ENCODE assay signal across 8 mouse cellular contexts in genomic region chr14:108913714-108914263, GRCm38 (mm10). TPM values are rescaled to one million over a fixed set of nuclear protein-coding genes. Genes with fewer than 3 reads are reported as not detected.
DNase-seq lines count a peak whose midpoint lies in the region; ATAC-seq lines count a peak whose summit lies in the region.

TSS of gene Slitrk1 (minus strand) at chr14:108914158.

- peaks cover 43% of the 10 kb centered on the region for H3K27me3 ChIP-seq in kidney, embryonic 15.5 days
- peaks cover 53% of the 10 kb centered on the region for H3K27me3 ChIP-seq in limb, embryonic 13.5 days
- no peaks in the 10 kb centered on the region for H3K27me3 ChIP-seq in neural tube, embryonic 15.5 days (replicated peaks)

- H3K9ac ChIP-seq in kidney, embryonic 15.5 days, result no peak within 1 kb of the TSS
- no peak within 1 kb of the TSS for H3K9ac ChIP-seq in limb, embryonic 13.5 days
- H3K9ac ChIP-seq in neural tube, embryonic 15.5 days (replicated peaks), result peak within 1 kb of the TSS; percentile 89

- H3K36me3 ChIP-seq in kidney, embryonic 15.5 days, result no peaks in the 10 kb centered on the region
- H3K36me3 ChIP-seq in limb, embryonic 13.5 days, result no peaks in the 10 kb centered on the region
- H3K36me3 ChIP-seq in neural tube, embryonic 15.5 days, result no peaks in the 10 kb centered on the region

- under 1% methylated on average over 25 of the region's 25 CpGs for WGBS in kidney, embryonic 15.5 days
- under 1% methylated on average over 25 of the region's 25 CpGs for whole genome bisulfite sequencing in limb, embryonic 13.5 days
- WGBS in neural tube, embryonic 15.5 days, result under 1% methylated on average over 25 of the region's 25 CpGs

- peak within 1 kb of the TSS; percentile 73 for H3K4me2 ChIP-seq in kidney, embryonic 15.5 days
- peak within 1 kb of the TSS; percentile 65 for H3K4me2 ChIP-seq in limb, embryonic 13.5 days (replicated peaks)
- H3K4me2 ChIP-seq in neural tube, embryonic 15.5 days, result peak within 1 kb of the TSS; percentile 82

- H3K27ac ChIP-seq in kidney, embryonic 15.5 days, result no peak within 1 kb of the TSS
- no peak within 1 kb of the TSS for H3K27ac ChIP-seq in limb, embryonic 13.5 days
- peak within 1 kb of the TSS; percentile 97 for H3K27ac ChIP-seq in neural tube, embryonic 15.5 days (replicated peaks)

- ATAC-seq in common myeloid progenitor, adult 5-6 weeks (replicated peaks; ENCODE audit: low read depth, poor library complexity, severe bottlenecking), result peak; percentile 54; the same call in 1 of the 2 replicates
- peak; percentile 63 for ATAC-seq in kidney, embryonic 15.5 days (replicated peaks; ENCODE audit: low FRiP score)
- ATAC-seq in limb, embryonic 13.5 days (ENCODE audit: low FRiP score, low read depth), result peak; percentile 52
- ATAC-seq in neural tube, embryonic 15.5 days (ENCODE audit: low FRiP score), result peak; percentile 89
- no peak for ATAC-seq in monocyte, adult 5-6 weeks (replicated peaks; ENCODE audit: insufficient number of reproducible peaks, low FRiP score, low TSS enrichment, poor library complexity, severe bottlenecking)

- peak within 1 kb of the TSS; percentile 45 for H3K4me3 ChIP-seq in kidney, embryonic 15.5 days (replicated peaks)
- peak within 1 kb of the TSS; percentile 43 for H3K4me3 ChIP-seq in limb, embryonic 13.5 days
- peak within 1 kb of the TSS; percentile 69 for H3K4me3 ChIP-seq in neural tube, embryonic 15.5 days (replicated peaks)

- peaks cover 42% of the 10 kb centered on the region for H3K4me1 ChIP-seq in kidney, embryonic 15.5 days
- peaks cover 32% of the 10 kb centered on the region for H3K4me1 ChIP-seq in limb, embryonic 13.5 days
- peaks cover 20% of the 10 kb centered on the region for H3K4me1 ChIP-seq in neural tube, embryonic 15.5 days

- peak; percentile 54 for DNase-seq in gastrocnemius, postnatal 10 days
- no peak for DNase-seq in gastrocnemius, postnatal 25 days
- DNase-seq in frontal cortex, postnatal 36 days (ENCODE audit: low spot score in 2 of 2), result peak; percentile 60 to 66

- no peaks in the 10 kb centered on the region for H3K9me3 ChIP-seq in kidney, embryonic 15.5 days (replicated peaks)
- no peaks in the 10 kb centered on the region for H3K9me3 ChIP-seq in limb, embryonic 13.5 days
- H3K9me3 ChIP-seq in neural tube, embryonic 15.5 days (replicated peaks), result no peaks in the 10 kb centered on the region

RNA-seq across cellular contexts. Expression of gene Slitrk1, which starts in this region (rescaled TPM):
- total RNA-seq in gastrocnemius, postnatal 10 days (2021), result 1 to 10 TPM; 1.2 to 1.6 TPM
- under 1 TPM; 0.08 to 0.10 TPM for total RNA-seq in gastrocnemius, postnatal 25 days (2021)
- not detected in 2 replicates for total RNA-seq in common myeloid progenitor, adult 5-6 weeks (2017)
- 0.88 and 0.90 TPM in 2 replicates for polyA plus RNA-seq in kidney, embryonic 15.5 days (2015; fragmentation: Nextera tagmentation; extraction: Ambion mirVana)
- 4.3 and 4.6 TPM in 2 replicates for polyA plus RNA-seq in limb, embryonic 13.5 days (2015; fragmentation: Nextera tagmentation; extraction: Ambion mirVana)
- 38.8 and 45.1 TPM in 2 replicates for polyA plus RNA-seq in neural tube, embryonic 15.5 days (2015; fragmentation: Nextera tagmentation; extraction: Ambion mirVana)
- total RNA-seq in monocyte, adult 5-6 weeks (2017), result not detected in 3 replicates

Comparison
In these comparisons a context has a peak if more than half of its experiments do, and no peak if none do; other contexts are left out.
1. Peak in ATAC-seq in common myeloid progenitor, adult 5-6 weeks; RNA of the gene not detected or under 1 TPM.
2. Peak in ATAC-seq, H3K4me3 ChIP-seq and H3K4me2 ChIP-seq in kidney, embryonic 15.5 days; RNA of the gene not detected or under 1 TPM.